Mouse (Mus musculus): Measurements from ENCODE around the gene Hint3. TPM values are rescaled to one million over a fixed set of nuclear protein-coding genes. Genes with fewer than 3 reads are reported as not detected.

Gene Hint3
- polyA plus RNA-seq, 1 experiment from 2014 or later = 25.4 TPM

GRCm38 (mm10) chr10:30618091-30618917 is 11.1 kb downstream of the Hint3 start:
- Histone ChIP-seq H3K27me3 (replicated peaks; ENCODE audit: control insufficient read depth, insufficient read depth, low read length) (no peaks in the 10 kb centered on the region), H3K4me1 (replicated peaks; ENCODE audit: control insufficient read depth, insufficient read depth, low read length) (peaks cover 8% of the 10 kb centered on the region), H3K4me2 (ENCODE audit: low read length) (peak overlapping the region; percentile 79), H3K36me3 (ENCODE audit: control insufficient read depth, insufficient read depth, low read length) (no peaks in the 10 kb centered on the region), H3K9me3 (ENCODE audit: control insufficient read depth, low read length) (no peaks in the 10 kb centered on the region), H3K4me3 (ENCODE audit: low read depth, low read length) (peak overlapping the region; percentile 70), H3K27ac (ENCODE audit: low read depth) (peak overlapping the region; percentile 97), H3K9ac (ENCODE audit: low read length) (peak overlapping the region; percentile 66)
- DNase-seq (ENCODE audit: low spot score) = peak; percentile 97
- 1% methylated on average over 49 of the region's 49 CpGs for WGBS
- ATAC-seq (replicated peaks; ENCODE audit: low FRiP score, low TSS enrichment, low read depth) = peak; percentile 100

- 71% methylated on average over 4 of the region's 4 CpGs for WGBS
- H3K27ac ChIP-seq (ENCODE audit: low read depth) = no peak overlapping the region
- H3K4me3 ChIP-seq (ENCODE audit: low read depth, low read length) = no peak overlapping the region
- H3K9ac ChIP-seq (ENCODE audit: low read length) = no peak overlapping the region
- DNase-seq (ENCODE audit: low spot score) (no peak), ATAC-seq (replicated peaks; ENCODE audit: low FRiP score, low TSS enrichment, low read depth) (no peak)
- H3K36me3 ChIP-seq (ENCODE audit: control insufficient read depth, insufficient read depth, low read length) = peaks cover 20% of the 10 kb centered on the region
- no peaks in the 10 kb centered on the region for H3K9me3 ChIP-seq (ENCODE audit: control insufficient read depth, low read length)
- no peak overlapping the region for H3K4me2 ChIP-seq (ENCODE audit: low read length)
- H3K4me1 ChIP-seq (replicated peaks; ENCODE audit: control insufficient read depth, insufficient read depth, low read length) = peaks cover 8% of the 10 kb centered on the region
- no peaks in the 10 kb centered on the region for H3K27me3 ChIP-seq (replicated peaks; ENCODE audit: control insufficient read depth, insufficient read depth, low read length)
These were observed 16.4 kb downstream of the Hint3 start for GRCm38 (mm10) chr10:30613039-30613438.

GRCm38 (mm10) chr10:30609614-30610013 is 19.8 kb downstream of the Hint3 start:
- Histone ChIP-seq H3K27ac (ENCODE audit: low read depth) (no peak overlapping the region), H3K27me3 (replicated peaks; ENCODE audit: control insufficient read depth, insufficient read depth, low read length) (no peaks in the 10 kb centered on the region), H3K4me1 (replicated peaks; ENCODE audit: control insufficient read depth, insufficient read depth, low read length) (no peaks in the 10 kb centered on the region), H3K36me3 (ENCODE audit: control insufficient read depth, insufficient read depth, low read length) (peaks cover 23% of the 10 kb centered on the region), H3K4me2 (ENCODE audit: low read length) (no peak overlapping the region), H3K4me3 (ENCODE audit: low read depth, low read length) (no peak overlapping the region), H3K9ac (ENCODE audit: low read length) (no peak overlapping the region), H3K9me3 (ENCODE audit: control insufficient read depth, low read length) (no peaks in the 10 kb centered on the region)
- no peak for ATAC-seq (replicated peaks; ENCODE audit: low FRiP score, low TSS enrichment, low read depth)
- DNase-seq (ENCODE audit: low spot score) = no peak

GRCm38 (mm10) chr10:30608109-30608508 is 21.3 kb downstream of the Hint3 start:
- ATAC-seq (replicated peaks; ENCODE audit: low FRiP score, low TSS enrichment, low read depth) (no peak), DNase-seq (ENCODE audit: low spot score) (no peak)
- Histone ChIP-seq H3K4me1 (replicated peaks; ENCODE audit: control insufficient read depth, insufficient read depth, low read length) (no peaks in the 10 kb centered on the region), H3K27ac (ENCODE audit: low read depth) (no peak overlapping the region), H3K36me3 (ENCODE audit: control insufficient read depth, insufficient read depth, low read length) (peaks cover 25% of the 10 kb centered on the region), H3K9me3 (ENCODE audit: control insufficient read depth, low read length) (no peaks in the 10 kb centered on the region), H3K27me3 (replicated peaks; ENCODE audit: control insufficient read depth, insufficient read depth, low read length) (no peaks in the 10 kb centered on the region), H3K4me2 (ENCODE audit: low read length) (no peak overlapping the region), H3K4me3 (ENCODE audit: low read depth, low read length) (no peak overlapping the region), H3K9ac (ENCODE audit: low read length) (no peak overlapping the region)
- 67% methylated on average over 2 of the region's 2 CpGs for WGBS

- H3K4me3 ChIP-seq (ENCODE audit: low read depth, low read length) = peak within 1 kb of the TSS; percentile 87
- H3K36me3 ChIP-seq (ENCODE audit: control insufficient read depth, insufficient read depth, low read length) = peaks cover 22% of the 10 kb centered on the region
- H3K9ac ChIP-seq (ENCODE audit: low read length) = peak within 1 kb of the TSS; percentile 84
- H3K27ac ChIP-seq (ENCODE audit: low read depth) = peak within 1 kb of the TSS; percentile 62
- ATAC-seq (replicated peaks; ENCODE audit: low FRiP score, low TSS enrichment, low read depth) (peak; percentile 95), DNase-seq (ENCODE audit: low spot score) (peak; percentile 92)
- no peaks in the 10 kb centered on the region for H3K27me3 ChIP-seq (replicated peaks; ENCODE audit: control insufficient read depth, insufficient read depth, low read length)
- 0% methylated on average over 26 of the region's 28 CpGs for WGBS
- peak within 1 kb of the TSS; percentile 69 for H3K4me2 ChIP-seq (ENCODE audit: low read length)
- H3K9me3 ChIP-seq (ENCODE audit: control insufficient read depth, low read length) = no peaks in the 10 kb centered on the region
- H3K4me1 ChIP-seq (replicated peaks; ENCODE audit: control insufficient read depth, insufficient read depth, low read length) = peaks cover 7% of the 10 kb centered on the region; the same call in 1 of the 2 replicates
These were observed 28.9 kb downstream of the Hint3 start, which contains the start of gene Trmt11 for GRCm38 (mm10) chr10:30600542-30600966. Gene Trmt11, minus strand, starts transcription at chr10:30600749.

GRCm38 (mm10) chr10:30600094-30600534 is 29.3 kb downstream of the Hint3 start:
- DNase-seq (ENCODE audit: low spot score) (no peak), ATAC-seq (replicated peaks; ENCODE audit: low FRiP score, low TSS enrichment, low read depth) (peak; percentile 83)
- under 1% methylated on average over 19 of the region's 27 CpGs for WGBS

GRCm38 (mm10) chr10:30587037-30587436 is 42.4 kb downstream of the Hint3 start:
- Histone ChIP-seq H3K36me3 (ENCODE audit: control insufficient read depth, insufficient read depth, low read length) (peaks cover 74% of the 10 kb centered on the region), H3K4me3 (ENCODE audit: low read depth, low read length) (no peak overlapping the region), H3K4me2 (ENCODE audit: low read length) (no peak overlapping the region), H3K4me1 (replicated peaks; ENCODE audit: control insufficient read depth, insufficient read depth, low read length) (no peaks in the 10 kb centered on the region), H3K27me3 (replicated peaks; ENCODE audit: control insufficient read depth, insufficient read depth, low read length) (no peaks in the 10 kb centered on the region), H3K9me3 (ENCODE audit: control insufficient read depth, low read length) (no peaks in the 10 kb centered on the region), H3K27ac (ENCODE audit: low read depth) (no peak overlapping the region), H3K9ac (ENCODE audit: low read length) (no peak overlapping the region)
- ATAC-seq (replicated peaks; ENCODE audit: low FRiP score, low TSS enrichment, low read depth) = no peak
- 69% methylated on average over 5 of the region's 5 CpGs for WGBS
- DNase-seq (ENCODE audit: low spot score) = no peak

More at GRCm38 (mm10) chr10:30600094-30600534, 29.3 kb downstream of the Hint3 start:
- H3K9me3 ChIP-seq (ENCODE audit: control insufficient read depth, low read length) = no peaks in the 10 kb centered on the region
- H3K4me1 ChIP-seq (replicated peaks; ENCODE audit: control insufficient read depth, insufficient read depth, low read length) = peaks cover 7% of the 10 kb centered on the region; the same call in 1 of the 2 replicates
- peak overlapping the region; percentile 62; the same call in 1 of the 2 replicates for H3K27ac ChIP-seq (ENCODE audit: low read depth)
- H3K9ac ChIP-seq (ENCODE audit: low read length) = peak overlapping the region; percentile 84
- no peaks in the 10 kb centered on the region for H3K27me3 ChIP-seq (replicated peaks; ENCODE audit: control insufficient read depth, insufficient read depth, low read length)
- H3K36me3 ChIP-seq (ENCODE audit: control insufficient read depth, insufficient read depth, low read length) = peaks cover 26% of the 10 kb centered on the region
- H3K4me2 ChIP-seq (ENCODE audit: low read length) = peak overlapping the region; percentile 69
- peak overlapping the region; percentile 87 for H3K4me3 ChIP-seq (ENCODE audit: low read depth, low read length)

- Histone ChIP-seq H3K36me3 (ENCODE audit: control insufficient read depth, insufficient read depth, low read length) (peaks cover 69% of the 10 kb centered on the region), H3K4me2 (ENCODE audit: low read length) (no peak overlapping the region), H3K9me3 (ENCODE audit: control insufficient read depth, low read length) (no peaks in the 10 kb centered on the region), H3K27ac (ENCODE audit: low read depth) (no peak overlapping the region), H3K9ac (ENCODE audit: low read length) (no peak overlapping the region), H3K4me1 (replicated peaks; ENCODE audit: control insufficient read depth, insufficient read depth, low read length) (no peaks in the 10 kb centered on the region), H3K27me3 (replicated peaks; ENCODE audit: control insufficient read depth, insufficient read depth, low read length) (no peaks in the 10 kb centered on the region), H3K4me3 (ENCODE audit: low read depth, low read length) (no peak overlapping the region)
- 94% methylated on average over 1 of the region's 1 CpGs for WGBS
- DNase-seq (ENCODE audit: low spot score) (no peak), ATAC-seq (replicated peaks; ENCODE audit: low FRiP score, low TSS enrichment, low read depth) (no peak)
These were observed 43.7 kb downstream of the Hint3 start for GRCm38 (mm10) chr10:30585691-30586090.
